ENCODE assay signal across 11 mouse cellular contexts in genomic region chr11:62607170-62607951, GRCm38 (mm10). TPM values are rescaled to one million over a fixed set of nuclear protein-coding genes. Genes with fewer than 3 reads are reported as not detected.
DNase-seq lines count a peak whose midpoint lies in the region; ATAC-seq and TF ChIP-seq lines count a peak whose summit lies in the region.
"Had no signal": no experiment of that assay in that cellular context is flagged by ENCODE, and none has a peak within 500 bp of the region (broad histone marks: within the 10 kb centered on the region; RNA-seq: fewer than 3 reads in every experiment).

No protein-coding gene starts in this region.

- TF ChIP-seq EP300 in MEL (IDR thresholded peaks at IDR 0.05; ENCODE audit: low read depth in 1 of 2, low read length in 2 of 2), result no peak

- H3K79me2 ChIP-seq in MEL (ENCODE audit: control insufficient read depth, insufficient read depth, low read length, poor library complexity), result peaks cover 23% of the 10 kb centered on the region

- H3K36me3 ChIP-seq in heart, embryonic 12.5 days, result peaks cover 82% of the 10 kb centered on the region
- H3K36me3 ChIP-seq in lung, embryonic 16.5 days (ENCODE audit: control insufficient read depth, insufficient read depth, low read length), result peaks cover 35% of the 10 kb centered on the region
- peaks cover 12 to 16% of the 10 kb centered on the region in 2 experiments for H3K36me3 ChIP-seq in MEL (ENCODE audit: control insufficient read depth in 1 of 2, insufficient read depth in 2 of 2, low read length in 2 of 2)
- H3K36me3 ChIP-seq in midbrain, embryonic 14.5 days (ENCODE audit: control insufficient read depth, insufficient read depth, low read length), result peaks cover 55% of the 10 kb centered on the region

- 68% methylated on average over 10 of the region's 10 CpGs for WGBS in heart, embryonic 12.5 days
- WGBS in lung, embryonic 16.5 days, result 56% methylated on average over 10 of the region's 10 CpGs
- 57% methylated on average over 10 of the region's 10 CpGs for WGBS in midbrain, embryonic 14.5 days

- no peak; a peak in 2 of 4 replicates for TF ChIP-seq POLR2A in MEL (IDR thresholded peaks at IDR 0.05; ENCODE audit: control insufficient read depth in 1 of 2, insufficient read depth in 1 of 2, low read depth in 1 of 2, low read length in 2 of 2, poor library complexity in 1 of 2)

- TF ChIP-seq RAD21 in MEL (IDR thresholded peaks at IDR 0.05; ENCODE audit: low read depth, low read length), result no peak

- H3K27ac ChIP-seq in heart, embryonic 12.5 days (ENCODE audit: poor library complexity, severe bottlenecking), result peak overlapping the region; percentile 10; the same call in 1 of the 2 replicates
- no peak overlapping the region for H3K27ac ChIP-seq in lung, embryonic 16.5 days (ENCODE audit: low read length)
- no peak overlapping the region for H3K27ac ChIP-seq in MEL (ENCODE audit: control insufficient read depth, low read depth, low read length)
- peak overlapping the region; percentile 49; the same call in 1 of the 2 replicates for H3K27ac ChIP-seq in midbrain, embryonic 14.5 days (replicated peaks; ENCODE audit: low read depth, low read length)
- H3K27ac ChIP-seq: neural tube, embryonic 12.5 days had no signal

- H3K4me2 ChIP-seq in heart, embryonic 12.5 days, result no peak overlapping the region
- H3K4me2 ChIP-seq in lung, embryonic 16.5 days (ENCODE audit: low read depth, low read length), result no peak overlapping the region
- H3K4me2 ChIP-seq in midbrain, embryonic 14.5 days (ENCODE audit: low read length), result no peak overlapping the region
- H3K4me2 ChIP-seq: neural tube, embryonic 12.5 days had no signal

- H3K9ac ChIP-seq in heart, embryonic 12.5 days, result no peak overlapping the region
- H3K9ac ChIP-seq in lung, embryonic 16.5 days (ENCODE audit: low read length), result 0 out of 2 replicates have a peak overlapping the region, but pooled peaks have one; percentile 5
- no peak overlapping the region for H3K9ac ChIP-seq in MEL (ENCODE audit: control insufficient read depth, low read depth, low read length, poor library complexity, severe bottlenecking)
- peak overlapping the region; percentile 6; the same call in 1 of the 2 replicates for H3K9ac ChIP-seq in midbrain, embryonic 14.5 days (replicated peaks; ENCODE audit: low read length)
- H3K9ac ChIP-seq: neural tube, embryonic 12.5 days had no signal

- no peak for ATAC-seq in heart, embryonic 12.5 days (ENCODE audit: insufficient number of reproducible peaks, low FRiP score)
- no peak for ATAC-seq in lung, embryonic 16.5 days (ENCODE audit: low read depth)
- ATAC-seq in midbrain, embryonic 14.5 days (ENCODE audit: low FRiP score, low TSS enrichment), result no peak

- no peaks in the 10 kb centered on the region for H3K9me3 ChIP-seq in heart, embryonic 12.5 days (replicated peaks)
- H3K9me3 ChIP-seq in lung, embryonic 16.5 days (ENCODE audit: control insufficient read depth, low read length), result no peaks in the 10 kb centered on the region
- no peaks in the 10 kb centered on the region for H3K9me3 ChIP-seq in MEL (replicated peaks; ENCODE audit: insufficient read depth, low read length)
- no peaks in the 10 kb centered on the region for H3K9me3 ChIP-seq in midbrain, embryonic 14.5 days (ENCODE audit: control insufficient read depth, low read length)
- H3K9me3 ChIP-seq: neural tube, embryonic 12.5 days had no signal

- H3K27me3 ChIP-seq in heart, embryonic 12.5 days (replicated peaks), result no peaks in the 10 kb centered on the region
- H3K27me3 ChIP-seq in lung, embryonic 16.5 days (ENCODE audit: control insufficient read depth, insufficient read depth, low read depth, low read length), result no peaks in the 10 kb centered on the region
- H3K27me3 ChIP-seq in MEL (ENCODE audit: control insufficient read depth in 1 of 2, insufficient read depth in 2 of 2, low read length in 2 of 2), result no peaks in the 10 kb centered on the region
- no peaks in the 10 kb centered on the region for H3K27me3 ChIP-seq in midbrain, embryonic 14.5 days (ENCODE audit: control insufficient read depth, insufficient read depth, low read length)
- H3K27me3 ChIP-seq: neural tube, embryonic 12.5 days had no signal

- no peak overlapping the region for H3K4me3 ChIP-seq in heart, embryonic 12.5 days
- no peak overlapping the region for H3K4me3 ChIP-seq in lung, embryonic 16.5 days (ENCODE audit: low read length)
- no peak overlapping the region for H3K4me3 ChIP-seq in MEL (ENCODE audit: control insufficient read depth in 1 of 2, insufficient read depth in 1 of 2, low read depth in 2 of 2, low read length in 2 of 2)
- H3K4me3 ChIP-seq in midbrain, embryonic 14.5 days (replicated peaks; ENCODE audit: low read depth, low read length), result no peak overlapping the region
- H3K4me3 ChIP-seq: neural tube, embryonic 12.5 days had no signal

- no peak for DNase-seq in heart, adult 8-10 months (ENCODE audit: low spot score)
- no peak for DNase-seq in lung, postnatal 14 days
- DNase-seq in MEL (ENCODE audit: low read depth, low spot score), result peak; percentile 82
- no peak for DNase-seq in midbrain, embryonic 14.5 days
- DNase-seq in right cerebral cortex, adult 18-20 months, result no peak
- DNase-seq: heart, postnatal 36 days; layer of hippocampus, postnatal 36 days; right cerebral cortex, postnatal 4 days had no signal

- H3K4me1 ChIP-seq in heart, embryonic 12.5 days (replicated peaks), result peaks cover 27% of the 10 kb centered on the region
- peaks cover 23% of the 10 kb centered on the region for H3K4me1 ChIP-seq in lung, embryonic 16.5 days (replicated peaks; ENCODE audit: control insufficient read depth, insufficient read depth, low read length)
- peaks cover 0 to 4% of the 10 kb centered on the region in 2 experiments; a peak in 2 of 4 replicates for H3K4me1 ChIP-seq in MEL (ENCODE audit: control insufficient read depth in 1 of 2, insufficient read depth in 2 of 2, low read length in 2 of 2)
- peaks cover 38% of the 10 kb centered on the region for H3K4me1 ChIP-seq in midbrain, embryonic 14.5 days (ENCODE audit: control insufficient read depth, insufficient read depth, low read length)

- TF ChIP-seq CTCF in MEL (IDR thresholded peaks at IDR 0.05 in 2 of 3, conservative IDR thresholded peaks at IDR 0.05 in 1 of 3; ENCODE audit: control insufficient read depth in 1 of 3, insufficient read depth in 1 of 3, low read depth in 2 of 3, low read length in 3 of 3, poor library complexity in 1 of 3, severe bottlenecking in 1 of 3), result no peak

TF ChIP-seq in MEL, 35 proteins besides CTCF, POLR2A, EP300 and RAD21 (continues in another document):
- TF ChIP-seq UBTF (IDR thresholded peaks at IDR 0.05; ENCODE audit: borderline replicate concordance, insufficient read depth, low read depth, low read length) (no peak), USF1 (IDR thresholded peaks at IDR 0.05; ENCODE audit: low read depth, low read length) (no peak), GATA1 (IDR thresholded peaks at IDR 0.05; ENCODE audit: low read depth, low read length) (no peak), CHD1 (IDR thresholded peaks at IDR 0.05; ENCODE audit: low read depth, low read length) (no peak), E2F4 (IDR thresholded peaks at IDR 0.05; ENCODE audit: borderline replicate concordance, low read depth, low read length) (no peak), ZC3H11A (IDR thresholded peaks at IDR 0.05; ENCODE audit: low read depth, low read length) (no peak), GABPA (IDR thresholded peaks at IDR 0.05; ENCODE audit: low read depth, low read length) (no peak), MAFK (IDR thresholded peaks at IDR 0.05; ENCODE audit: borderline replicate concordance, low read depth, low read length) (no peak), ZMIZ1 (IDR thresholded peaks at IDR 0.05; ENCODE audit: low read depth, low read length) (no peak), SMC3 (IDR thresholded peaks at IDR 0.05; ENCODE audit: low read depth, low read length) (no peak), KAT2A (conservative IDR thresholded peaks at IDR 0.05; ENCODE audit: low read depth, low read length) (no peak)

RNA-seq across cellular contexts. Expression of gene Trpv2, which starts 33.1 kb away (rescaled TPM):
- 4.3 and 4.6 TPM in 2 replicates for polyA plus RNA-seq in heart, embryonic 12.5 days (2016; fragmentation: Nextera tagmentation; extraction: Ambion mirVana)
- total RNA-seq in heart, adult 8-10 months (2022), result 1 to 10 TPM; 1.6 to 4.1 (median 1.8) TPM
- 4.8 and 4.9 TPM in 2 replicates for polyA plus RNA-seq in lung, embryonic 16.5 days (2015; fragmentation: Nextera tagmentation; extraction: Ambion mirVana)
- 30.4 and 32.0 TPM in 2 replicates for total RNA-seq in MEL (2012; rRNA removed)
- polyA plus RNA-seq in MEL (2012; ENCODE audit: insufficient read depth in 1 of 2, insufficient read length in 2 of 2, low read depth in 1 of 2, low replicate concordance in 2 of 2, missing spikeins in 1 of 2), result 10 to 100 TPM in 1 of 2 experiments, not detected in 1; 30.0 TPM
- polyA plus RNA-seq in midbrain, embryonic 14.5 days (2014; fragmentation: Nextera tagmentation; extraction: Ambion mirVana), result 26.4 and 28.0 TPM in 2 replicates

RNA-seq across cellular contexts. Expression of gene Lrrc75a, which starts 41.0 kb away (rescaled TPM):
- polyA plus RNA-seq in heart, embryonic 12.5 days (2016; fragmentation: Nextera tagmentation; extraction: Ambion mirVana), result 18.6 and 19.6 TPM in 2 replicates
- 1 to 10 TPM; 3.1 to 4.5 (median 3.7) TPM for total RNA-seq in heart, adult 8-10 months (2022)
- polyA plus RNA-seq in lung, embryonic 16.5 days (2015; fragmentation: Nextera tagmentation; extraction: Ambion mirVana), result 10.6 and 11.8 TPM in 2 replicates
- total RNA-seq in MEL (2012; rRNA removed), result 6.0 and 7.0 TPM in 2 replicates
- polyA plus RNA-seq in MEL (2012; ENCODE audit: insufficient read depth in 1 of 2, insufficient read length in 2 of 2, low read depth in 1 of 2, low replicate concordance in 2 of 2, missing spikeins in 1 of 2), result 1 to 10 TPM in 1 of 2 experiments, not detected in 1; 8.9 TPM
- polyA plus RNA-seq in midbrain, embryonic 14.5 days (2014; fragmentation: Nextera tagmentation; extraction: Ambion mirVana), result 11.1 and 13.1 TPM in 2 replicates

RNA-seq across cellular contexts. Expression of gene Mmgt2, which starts 41.1 kb away (rescaled TPM):
- 51.0 and 58.3 TPM in 2 replicates for polyA plus RNA-seq in heart, embryonic 12.5 days (2016; fragmentation: Nextera tagmentation; extraction: Ambion mirVana)
- 1 to 10 TPM; 5.1 to 5.9 (median 5.7) TPM for total RNA-seq in heart, adult 8-10 months (2022)
- polyA plus RNA-seq in lung, embryonic 16.5 days (2015; fragmentation: Nextera tagmentation; extraction: Ambion mirVana), result 34.6 and 38.1 TPM in 2 replicates
- total RNA-seq in MEL (2012; rRNA removed), result 21.8 and 24.1 TPM in 2 replicates
- polyA plus RNA-seq in MEL (2012; ENCODE audit: insufficient read depth in 1 of 2, insufficient read length in 2 of 2, low read depth in 1 of 2, low replicate concordance in 2 of 2, missing spikeins in 1 of 2), result 10 to 100 TPM in 1 of 2 experiments, not detected in 1; 51.9 TPM
- 21.6 TPM in 2 replicates for polyA plus RNA-seq in midbrain, embryonic 14.5 days (2014; fragmentation: Nextera tagmentation; extraction: Ambion mirVana)

RNA-seq across cellular contexts. Expression of gene Ubb, which starts 56.4 kb away (rescaled TPM):
- polyA plus RNA-seq in heart, embryonic 12.5 days (2016; fragmentation: Nextera tagmentation; extraction: Ambion mirVana), result 2,594 and 2,627 TPM in 2 replicates
- 100 to 1,000 TPM; 692 to 761 (median 719) TPM for total RNA-seq in heart, adult 8-10 months (2022)
- polyA plus RNA-seq in lung, embryonic 16.5 days (2015; fragmentation: Nextera tagmentation; extraction: Ambion mirVana), result 3,082 and 3,189 TPM in 2 replicates
- 1,877 and 1,965 TPM in 2 replicates for total RNA-seq in MEL (2012; rRNA removed)
- polyA plus RNA-seq in MEL (2012; ENCODE audit: insufficient read depth in 1 of 2, insufficient read length in 2 of 2, low read depth in 1 of 2, low replicate concordance in 2 of 2, missing spikeins in 1 of 2), result 1,000 to 10,000 TPM in 1 of 2 experiments, not detected in 1; 1,800 TPM
- polyA plus RNA-seq in midbrain, embryonic 14.5 days (2014; fragmentation: Nextera tagmentation; extraction: Ambion mirVana), result 4,878 and 5,143 TPM in 2 replicates

Comparison
In these comparisons a context has a peak if more than half of its experiments do, and no peak if none do; other contexts are left out.
1. H3K27ac ChIP-seq: peak in heart, embryonic 12.5 days (single experiment) and midbrain, embryonic 14.5 days (single experiment); none in lung, embryonic 16.5 days (single experiment) and MEL (single experiment).
2. H3K9ac ChIP-seq: peak in lung, embryonic 16.5 days (single experiment) and midbrain, embryonic 14.5 days (single experiment); none in heart, embryonic 12.5 days (single experiment) and MEL (single experiment).